Mouse (Mus musculus): ENCODE measurements around the gene Zfp668.
"Not testable (repeated sequence)": the region's sequence is repeated elsewhere in the genome, so short reads cannot be mapped to it uniquely, and the experiment has no call there.

The Zfp668 gene

GRCm38 (mm10) chr7:127841340-127842000 is 35.2 kb downstream of the Zfp668 start:
- peak; percentile 96 to 97 for DNase-seq (ENCODE audit: low spot score in 2 of 2)

DNA sequence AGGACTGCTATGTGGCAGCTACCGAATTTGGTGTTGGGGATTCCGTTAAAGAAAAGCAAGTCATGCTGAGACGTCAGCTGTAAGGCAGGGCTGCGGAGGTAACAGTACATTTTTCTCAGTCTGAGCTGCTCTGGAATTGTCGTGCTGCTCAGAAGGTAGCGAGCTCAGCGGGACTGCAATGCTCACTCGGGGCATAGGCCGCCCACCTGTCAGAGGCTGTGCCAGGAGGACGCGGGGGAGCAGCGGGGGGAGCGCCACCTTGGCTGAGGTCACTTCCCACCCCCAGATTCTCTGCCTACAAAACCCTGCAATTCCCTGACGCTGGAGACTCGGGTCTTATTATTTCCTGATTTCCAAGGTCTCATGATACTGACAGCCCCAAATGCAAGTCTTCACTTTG is 35.7 kb downstream of the Zfp668 start:
- DNase-seq (ENCODE audit: low spot score in 2 of 2): no peak

GRCm38 (mm10) chr7:127840031-127840430 is 36.6 kb downstream of the Zfp668 start:
- not testable (repeated sequence) for DNase-seq (ENCODE audit: low spot score in 2 of 2)

GRCm38 (mm10) chr7:127837878-127838277 is 38.8 kb downstream of the Zfp668 start:
- not testable (repeated sequence) for DNase-seq (ENCODE audit: low spot score in 2 of 2)

GRCm38 (mm10) chr7:127837473-127837872 is 39.2 kb downstream of the Zfp668 start:
- DNase-seq (ENCODE audit: low spot score in 2 of 2): no peak

GRCm38 (mm10) chr7:127835550-127835949 is 41.1 kb downstream of the Zfp668 start:
- DNase-seq (ENCODE audit: low spot score in 2 of 2): no peak

DNA sequence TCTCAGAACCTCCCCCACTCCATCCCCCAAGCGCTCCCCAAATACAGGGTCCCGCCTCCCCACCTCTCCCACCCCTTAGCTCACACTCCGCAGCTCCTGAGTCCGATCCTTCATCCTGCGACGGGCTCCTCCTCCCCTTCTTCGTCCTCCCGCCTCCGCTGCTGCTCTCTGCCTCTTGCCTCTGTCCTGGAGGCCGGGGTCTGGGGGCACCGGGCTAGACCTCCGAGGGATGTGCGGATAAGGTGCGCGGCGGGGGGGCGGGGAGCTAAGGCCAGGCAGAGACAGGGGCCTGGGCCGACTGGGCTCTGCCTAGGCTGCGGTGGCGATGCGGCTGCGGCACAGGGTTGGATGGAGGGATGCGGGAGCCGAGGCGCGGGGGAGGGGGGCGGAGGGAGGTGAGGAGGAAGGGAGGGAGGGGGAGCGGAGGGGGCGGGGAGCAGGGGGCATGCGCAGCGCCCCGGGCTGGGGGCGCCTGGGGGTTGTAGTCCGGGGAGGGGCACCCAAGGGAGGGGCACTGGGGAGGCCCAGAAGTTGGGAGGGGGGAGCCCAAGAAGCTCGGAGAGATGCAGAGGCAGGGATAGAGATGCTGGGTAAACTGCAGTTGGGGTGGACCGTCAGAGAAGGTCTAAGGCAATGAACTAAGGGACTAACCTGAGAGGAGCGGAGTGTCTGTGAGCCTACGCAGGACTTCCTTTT is 52.3 kb downstream of the Zfp668 start, which contains the start of the genes Stx4a and Stx1b:
TSS of gene Stx4a (plus strand) at position 119 of the 696 bp plus-strand sequence.
TSS of gene Stx1b (minus strand) at position 374 of the 696 bp plus-strand sequence.
- peak; percentile 54 to 56 for DNase-seq (ENCODE audit: low spot score in 2 of 2)

GRCm38 (mm10) chr7:127823236-127824171 is 53.1 kb downstream of the Zfp668 start:
- DNase-seq (ENCODE audit: low spot score in 2 of 2): no peak

DNA sequence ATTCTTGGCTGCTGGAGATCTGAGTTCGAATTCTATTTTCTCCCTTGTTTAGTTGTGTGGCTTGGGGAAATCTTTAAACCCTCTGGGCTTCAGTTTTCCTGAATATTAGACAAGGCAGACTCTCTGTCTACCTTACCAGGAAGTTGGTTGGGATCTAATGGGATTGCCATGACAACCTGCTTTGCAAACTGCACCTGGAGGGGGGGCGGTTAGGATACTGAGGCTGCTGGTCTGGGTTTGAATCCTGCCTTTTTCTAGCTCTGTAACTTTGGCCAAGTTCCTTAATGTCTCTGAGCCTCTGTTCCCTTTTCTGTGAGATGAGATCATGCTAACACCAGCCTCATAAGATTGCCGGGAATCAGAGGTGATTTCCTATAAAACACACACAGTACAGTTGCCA is 54.1 kb downstream of the Zfp668 start:
- DNase-seq (ENCODE audit: low spot score in 2 of 2): no peak

GRCm38 (mm10) chr7:127820836-127821509 is 55.7 kb downstream of the Zfp668 start:
- no peak for DNase-seq (ENCODE audit: low spot score in 2 of 2)

GRCm38 (mm10) chr7:127817776-127818175 is 58.9 kb downstream of the Zfp668 start:
- no peak for DNase-seq (ENCODE audit: low spot score in 2 of 2)

- no peak for DNase-seq (ENCODE audit: low spot score in 2 of 2)
These were observed 59.6 kb downstream of the Zfp668 start for GRCm38 (mm10) chr7:127817053-127817452.

- peak; percentile 79 to 82 for DNase-seq (ENCODE audit: low spot score in 2 of 2)
These were observed 60.4 kb downstream of the Zfp668 start for GRCm38 (mm10) chr7:127815954-127816821.

DNA sequence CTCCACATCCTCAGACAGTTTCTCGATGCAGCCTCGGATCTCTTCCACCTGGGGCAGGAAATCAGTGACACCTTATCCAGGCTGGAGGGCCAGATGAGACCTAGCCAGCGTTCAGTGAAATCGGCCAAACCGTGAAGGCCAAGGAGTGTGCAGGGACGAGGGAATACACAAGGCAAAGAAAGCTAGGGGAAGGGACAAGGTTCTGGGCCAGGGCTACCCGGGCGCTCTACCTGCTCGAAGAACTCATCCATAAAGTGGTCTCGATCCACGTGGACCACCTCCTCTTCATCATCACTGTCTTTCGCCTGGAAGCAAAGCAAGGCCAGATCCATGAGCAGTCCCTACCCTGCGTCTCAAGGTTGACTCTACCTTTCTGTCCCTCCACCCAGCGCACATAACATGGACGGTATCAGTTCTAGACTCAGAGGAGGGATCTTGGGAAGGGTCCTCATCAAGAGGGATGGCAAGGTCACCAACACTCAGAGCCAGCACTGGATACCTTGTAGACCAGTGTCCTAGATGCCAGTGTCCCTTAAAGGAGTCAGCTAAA is 61.4 kb downstream of the Zfp668 start:
- DNase-seq (ENCODE audit: low spot score in 2 of 2): no peak

DNA sequence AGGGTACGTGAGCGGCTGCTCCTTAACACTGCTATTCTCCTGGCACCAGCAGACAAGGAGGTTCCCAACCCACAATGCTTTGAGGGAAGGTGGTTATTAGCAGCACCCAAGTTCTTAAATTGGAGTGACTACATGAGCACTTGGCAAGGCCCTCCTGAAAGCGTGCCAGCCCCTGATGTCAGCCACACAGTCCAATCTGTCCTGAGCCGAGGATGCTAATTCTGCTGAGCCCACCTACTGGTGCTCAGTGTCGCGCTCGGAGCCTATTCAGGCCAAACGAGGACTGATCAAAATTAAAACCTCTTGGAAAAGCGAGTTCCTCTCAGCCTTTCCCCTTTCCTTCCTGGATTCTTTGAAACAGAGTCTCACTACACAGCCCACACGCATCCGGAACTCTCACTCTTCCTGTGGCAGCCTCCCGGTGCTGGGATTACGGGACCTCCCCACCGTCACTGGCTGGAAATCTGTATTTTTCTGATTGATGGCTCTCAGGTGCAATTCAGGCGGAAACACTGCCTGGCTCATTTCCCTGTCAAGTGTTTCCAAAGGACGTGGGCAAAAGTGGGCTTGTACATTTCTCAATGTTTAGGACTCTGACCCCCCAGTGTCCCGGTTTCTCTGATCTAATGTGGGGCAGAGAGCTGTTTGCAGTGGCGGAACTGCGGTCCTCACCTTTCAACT is 62.2 kb downstream of the Zfp668 start:
- peak; percentile 76 to 85 for DNase-seq (ENCODE audit: low spot score in 2 of 2)

DNA sequence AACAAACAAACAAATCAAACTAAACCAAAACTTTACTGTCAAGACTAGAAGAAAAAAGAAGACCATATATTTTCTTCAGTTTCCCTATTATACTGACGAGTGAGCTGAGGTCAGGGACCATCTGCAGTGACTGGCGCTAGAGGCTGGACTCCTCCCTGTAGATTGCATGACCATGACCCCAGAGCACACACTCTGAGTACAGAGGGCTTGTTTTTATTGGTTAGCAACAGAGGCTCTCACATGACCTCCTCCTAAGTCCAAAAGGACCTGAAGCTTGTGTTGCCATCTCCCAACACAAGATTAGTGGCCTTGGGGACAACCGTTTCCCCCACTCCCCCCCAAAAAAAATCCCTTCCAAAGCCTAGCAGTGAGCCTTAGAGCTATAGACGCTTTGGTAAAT is 62.8 kb downstream of the Zfp668 start:
- no peak for DNase-seq (ENCODE audit: low spot score in 2 of 2)

All from frontal cortex, postnatal 36 days (tissue).